Mouse (Mus musculus) heart, embryonic 11.5 days (tissue): ENCODE results near the gene Trim80. TPM values are rescaled to one million over a fixed set of nuclear protein-coding genes. Genes with fewer than 3 reads are reported as not detected.
A peak's percentile ranks its signal among the peaks of the same experiment; 100 is the strongest.

Experiments used
- ATAC-seq: fragments of 200-750 bp; cut with Nextera tagmentation; replicated peaks from 2 replicates; pipeline ENCODE4 v1.8.0; 2017; ENCODE audit warnings: moderate library complexity; ENCODE audit not compliant: insufficient number of reproducible peaks, low FRiP score, low TSS enrichment
- H3K27ac ChIP-seq: fragments of 300-500 bp; sonication (generic); 2 replicates; pipeline ENCODE4 v1.5.1; 2014; ENCODE audit warnings: mild to moderate bottlenecking, low read depth, low read length
- H3K27me3 ChIP-seq: fragments of 300-500 bp; sonication (generic); 2 replicates; pipeline ENCODE4 v1.6.1; 2014; ENCODE audit warnings: mild to moderate bottlenecking, low read length, mixed read lengths; ENCODE audit not compliant: control insufficient read depth, insufficient read depth
- H3K36me3 ChIP-seq: fragments of 300-500 bp; sonication (generic); 2 replicates; pipeline ENCODE4 v1.6.1; 2014; ENCODE audit warnings: mild to moderate bottlenecking, low read length, moderate library complexity, mixed read lengths; ENCODE audit not compliant: control insufficient read depth, insufficient read depth
- H3K4me1 ChIP-seq: fragments of 300-500 bp; sonication (generic); 2 replicates; pipeline ENCODE4 v1.6.1; 2014; ENCODE audit warnings: low read length; ENCODE audit not compliant: control insufficient read depth, insufficient read depth
- H3K4me2 ChIP-seq: fragments of 300-500 bp; sonication (generic); 2 replicates; pipeline ENCODE4 v1.6.1; 2014; ENCODE audit warnings: mild to moderate bottlenecking, moderate library complexity
- H3K4me3 ChIP-seq: fragments of 300-500 bp; sonication (generic); 2 replicates; pipeline ENCODE4 v1.5.1; 2014; ENCODE audit warnings: low read depth, low read length
- H3K9ac ChIP-seq: fragments of 300-500 bp; sonication (generic); 2 replicates; pipeline ENCODE4 v1.6.1; 2014; ENCODE audit warnings: mild to moderate bottlenecking, low read depth, low read length, moderate library complexity
- H3K9me3 ChIP-seq: fragments of 300-500 bp; sonication (generic); replicated peaks from 2 replicates; pipeline ENCODE4 v1.6.1; 2016; ENCODE audit warnings: low read length; ENCODE audit not compliant: control insufficient read depth
- WGBS: fragments of 180-500 bp; shearing (Covaris S2); extraction: QIAGEN DNeasy Blood & Tissue Kit; methylation state at CpG from one replicate; pipeline ENCODE4 v1.1.7; 2014; ENCODE audit not compliant: insufficient replicate concordance; 5-methylcytosine and 5-hydroxymethylcytosine counted together
- polyA plus RNA-seq: library from polyadenylated mRNA; unstranded; fragments of >200 nt; fragmentation: Nextera tagmentation; extraction: Ambion mirVana; gene quantifications from 2 replicates; pipeline ENCODE4 v1.2.1, GENCODE M21; 2014

Trim80 gene
- polyA plus RNA-seq, 1 experiment from 2014 or later = 0.26 TPM

- WGBS = 89% methylated on average over 6 of the region's 6 CpGs
- no peaks in the 10 kb centered on the region for H3K9me3 ChIP-seq
- no peak overlapping the region for H3K27ac ChIP-seq
- peaks cover 7% of the 10 kb centered on the region; the same call in 1 of the 2 replicates for H3K4me1 ChIP-seq
- no peak overlapping the region for H3K4me2 ChIP-seq
- no peak overlapping the region for H3K9ac ChIP-seq
- ATAC-seq = no peak
- H3K4me3 ChIP-seq = no peak overlapping the region
- H3K27me3 ChIP-seq = 0 out of 2 replicates have a peak, but pooled peaks cover 3% of the 10 kb centered on the region
- no peaks in the 10 kb centered on the region; the same call in 1 of the 2 replicates for H3K36me3 ChIP-seq
These were observed 34.6 kb upstream of the Trim80 start for GRCm38 (mm10) chr11:115405723-115406122.

- Histone ChIP-seq H3K4me2 (no peak overlapping the region), H3K4me1 (peaks cover 15% of the 10 kb centered on the region; the same call in 1 of the 2 replicates), H3K27ac (no peak overlapping the region), H3K4me3 (no peak overlapping the region), H3K9ac (no peak overlapping the region), H3K27me3 (0 out of 2 replicates have a peak, but pooled peaks cover 3% of the 10 kb centered on the region), H3K36me3 (no peaks in the 10 kb centered on the region; the same call in 1 of the 2 replicates), H3K9me3 (no peaks in the 10 kb centered on the region)
- no peak for ATAC-seq
- 86% methylated on average over 17 of the region's 17 CpGs for WGBS
These were observed 33.4 kb upstream of the Trim80 start for GRCm38 (mm10) chr11:115406858-115407401.

GRCm38 (mm10) chr11:115408266-115408920 is 32.0 kb upstream of the Trim80 start:
- no peak for ATAC-seq
- Histone ChIP-seq H3K4me3 (no peak overlapping the region), H3K4me2 (no peak overlapping the region), H3K9ac (no peak overlapping the region), H3K27ac (no peak overlapping the region), H3K27me3 (no peaks in the 10 kb centered on the region), H3K36me3 (no peaks in the 10 kb centered on the region; the same call in 1 of the 2 replicates), H3K9me3 (no peaks in the 10 kb centered on the region), H3K4me1 (peaks cover 16% of the 10 kb centered on the region; the same call in 1 of the 2 replicates)
- 72% methylated on average over 6 of the region's 6 CpGs for WGBS

- ATAC-seq = no peak
These were observed 30.8 kb upstream of the Trim80 start for GRCm38 (mm10) chr11:115409556-115409955.

GRCm38 (mm10) chr11:115419531-115420237 is 20.7 kb upstream of the Trim80 start, which contains the start of the genes Atp5h and Kctd2:
Atp5h (minus strand) TSS chr11:115419962.
Kctd2 (plus strand) TSS chr11:115420128.
- peak; percentile 95 for ATAC-seq
- Histone ChIP-seq H3K4me1 (peaks cover 39% of the 10 kb centered on the region), H3K9ac (peak within 1 kb of the TSS; percentile 90), H3K4me2 (peak within 1 kb of the TSS; percentile 97), H3K36me3 (peaks cover 11% of the 10 kb centered on the region), H3K27ac (peak within 1 kb of the TSS; percentile 90), H3K9me3 (no peaks in the 10 kb centered on the region), H3K4me3 (peak within 1 kb of the TSS; percentile 86), H3K27me3 (no peaks in the 10 kb centered on the region)
- under 1% methylated on average over 45 of the region's 56 CpGs for WGBS

More at GRCm38 (mm10) chr11:115409556-115409955, 30.8 kb upstream of the Trim80 start:
- Histone ChIP-seq H3K4me1 (peaks cover 15% of the 10 kb centered on the region), H3K4me2 (no peak overlapping the region), H3K9me3 (no peaks in the 10 kb centered on the region), H3K36me3 (no peaks in the 10 kb centered on the region; the same call in 1 of the 2 replicates), H3K27me3 (no peaks in the 10 kb centered on the region), H3K9ac (no peak overlapping the region), H3K27ac (no peak overlapping the region), H3K4me3 (no peak overlapping the region)
- 88% methylated on average over 7 of the region's 7 CpGs for WGBS

- peaks cover 5% of the 10 kb centered on the region; the same call in 1 of the 2 replicates for H3K36me3 ChIP-seq
- peak overlapping the region; percentile 97 for H3K4me2 ChIP-seq
- peak overlapping the region; percentile 86 for H3K9ac ChIP-seq
- peak overlapping the region; percentile 86 for H3K4me3 ChIP-seq
- no peaks in the 10 kb centered on the region for H3K27me3 ChIP-seq
- 1% methylated on average over 43 of the region's 45 CpGs for WGBS
- peaks cover 33% of the 10 kb centered on the region for H3K4me1 ChIP-seq
- peak; percentile 74 for ATAC-seq
- peak overlapping the region; percentile 90 for H3K27ac ChIP-seq
- H3K9me3 ChIP-seq = no peaks in the 10 kb centered on the region
These were observed 19.8 kb upstream of the Trim80 start for GRCm38 (mm10) chr11:115420336-115421190.

- Histone ChIP-seq H3K9me3 (no peaks in the 10 kb centered on the region), H3K4me3 (no peak overlapping the region), H3K27me3 (no peaks in the 10 kb centered on the region), H3K9ac (no peak overlapping the region), H3K4me2 (peak overlapping the region; percentile 97), H3K4me1 (peaks cover 25% of the 10 kb centered on the region), H3K27ac (no peak overlapping the region), H3K36me3 (peaks cover 5% of the 10 kb centered on the region; the same call in 1 of the 2 replicates)
- no peak for ATAC-seq
- 67% methylated on average over 1 of the region's 1 CpGs for WGBS
These were observed 19.0 kb upstream of the Trim80 start for GRCm38 (mm10) chr11:115421328-115421727.

GRCm38 (mm10) chr11:115421972-115422371 is 18.4 kb upstream of the Trim80 start:
- peaks cover 23% of the 10 kb centered on the region for H3K4me1 ChIP-seq
- no peak for ATAC-seq
- H3K9ac ChIP-seq = no peak overlapping the region
- 88% methylated on average over 16 of the region's 16 CpGs for WGBS
- no peak overlapping the region for H3K4me3 ChIP-seq
- no peak overlapping the region for H3K4me2 ChIP-seq
- H3K27me3 ChIP-seq = no peaks in the 10 kb centered on the region
- H3K27ac ChIP-seq = no peak overlapping the region
- peaks cover 8% of the 10 kb centered on the region for H3K36me3 ChIP-seq
- no peaks in the 10 kb centered on the region for H3K9me3 ChIP-seq
